Mouse (Mus musculus): ENCODE results near the gene Tiprl.

GRCm38 (mm10) chr1:165229577-165229976 is 7.2 kb downstream of the Tiprl start:
- no peak for TF ChIP-seq CTCF (IDR thresholded peaks at IDR 0.05; ENCODE audit: borderline replicate concordance, insufficient read depth, low read length)
- TF ChIP-seq POLR2A (IDR thresholded peaks at IDR 0.05; ENCODE audit: low read depth, low read length) = no peak
